Mouse (Mus musculus) CH12.LX (cell line): Measurements from ENCODE around the gene 4930402H24Rik. TPM values are rescaled to one million over a fixed set of nuclear protein-coding genes. Genes with fewer than 3 reads are reported as not detected.

ENCODE experiments used
- DNase-seq: peaks from one replicate; pipeline ENCODE4 v3.0.0-alpha.2; 2013; ENCODE audit errors: extremely low read depth
- H3K27ac ChIP-seq: 2 replicates; pipeline ENCODE4 v1.5.1; 2012; ENCODE audit warnings: low read depth, mild to moderate bottlenecking, control low read depth, moderate library complexity; ENCODE audit not compliant: insufficient read depth
- H3K27me3 ChIP-seq: replicated peaks from 2 replicates; pipeline ENCODE3; 2012; ENCODE audit warnings: inconsistent platforms
- H3K36me3 ChIP-seq, 2 experiments: replicated peaks in 1 of 2; 2 replicates each; pipeline versions ENCODE3 to v1.6.1; 2012; ENCODE audit warnings: inconsistent platforms in 1 of 2, low read length in 1 of 2, mild to moderate bottlenecking in 1 of 2, mixed read lengths in 1 of 2, moderate library complexity in 1 of 2; ENCODE audit not compliant: control insufficient read depth in 1 of 2, insufficient read depth in 1 of 2
- H3K4me1 ChIP-seq, 2 experiments: 2 replicates each; pipeline ENCODE4 v1.6.1; 2012; ENCODE audit warnings: inconsistent platforms in 1 of 2, moderate library complexity in 1 of 2; ENCODE audit not compliant: insufficient read depth in 2 of 2, control insufficient read depth in 1 of 2
- H3K4me2 ChIP-seq: 2 replicates; pipeline ENCODE4 v1.6.1; 2012; ENCODE audit warnings: low read depth, mild to moderate bottlenecking, control low read depth; ENCODE audit not compliant: poor library complexity, insufficient read depth, severe bottlenecking
- H3K4me3 ChIP-seq, 3 experiments: fragments of 150-350 bp in 1 of 3; sonication (generic) in 1 of 3; replicated peaks in 1 of 3; 2 replicates each; pipeline versions ENCODE3 to v1.5.1; 2011 to 2012; ENCODE audit warnings: low read depth in 2 of 3, low read length in 2 of 3, mild to moderate bottlenecking in 2 of 3, moderate library complexity in 2 of 3, control low read depth in 1 of 3, improper control_type of control experiment in 1 of 3, inconsistent platforms in 1 of 3, mixed read lengths in 1 of 3; ENCODE audit not compliant: poor library complexity in 1 of 3
- H3K79me2 ChIP-seq: replicated peaks from 2 replicates; pipeline ENCODE4 v1.6.1; 2012; ENCODE audit warnings: mild to moderate bottlenecking, moderate library complexity; ENCODE audit not compliant: control insufficient read depth, poor library complexity, insufficient read depth, severe bottlenecking; ENCODE audit errors: extremely low read depth
- H3K9ac ChIP-seq: 2 replicates; pipeline ENCODE4 v1.6.1; 2012; ENCODE audit warnings: low read depth, mild to moderate bottlenecking, control low read depth, moderate library complexity; ENCODE audit not compliant: insufficient read depth
- H3K9me3 ChIP-seq: replicated peaks from 2 replicates; pipeline ENCODE3; 2012; ENCODE audit warnings: low read length, inconsistent platforms, mixed read lengths
- BHLHE40 ChIP-seq: IDR thresholded peaks from 2 replicates; pipeline ENCODE4 v1.6.1; 2011; ENCODE audit warnings: mild to moderate bottlenecking, low read depth, low read length, improper control_type of control experiment
- CHD1 ChIP-seq: IDR thresholded peaks from 2 replicates; pipeline ENCODE4 v1.6.1; 2012; ENCODE audit warnings: low read depth, low read length, improper control_type of control experiment, inconsistent platforms
- CTCF ChIP-seq, 2 experiments: IDR thresholded peaks in 1 of 2; conservative IDR thresholded peaks in 1 of 2; 2 replicates each; pipeline ENCODE4 v1.5.1; 2011 to 2012; ENCODE audit warnings: low read depth in 2 of 2, low read length in 2 of 2, improper control_type of control experiment in 1 of 2, inconsistent platforms in 1 of 2, mild to moderate bottlenecking in 1 of 2, moderate library complexity in 1 of 2
- E2F4 ChIP-seq: IDR thresholded peaks from 2 replicates; pipeline ENCODE4 v1.6.1; 2011; ENCODE audit warnings: low read depth, low read length, improper control_type of control experiment; ENCODE audit not compliant: insufficient replicate concordance
- ELF1 ChIP-seq: IDR thresholded peaks from 2 replicates; pipeline ENCODE4 v1.6.1; 2014; ENCODE audit warnings: low read depth, mild to moderate bottlenecking, inconsistent platforms, low read length, improper control_type of control experiment
- EP300 ChIP-seq: IDR thresholded peaks from 2 replicates; pipeline ENCODE4 v1.6.1; 2011; ENCODE audit warnings: low read length, improper control_type of control experiment
- ETS1 ChIP-seq: conservative IDR thresholded peaks from 2 replicates; pipeline ENCODE4 v1.6.1; 2012; ENCODE audit warnings: low read depth, mild to moderate bottlenecking, inconsistent platforms, low read length, improper control_type of control experiment, moderate library complexity
- GABPA ChIP-seq: IDR thresholded peaks from 2 replicates; pipeline ENCODE4 v1.6.1; 2012; ENCODE audit warnings: low read depth, low read length, improper control_type of control experiment, inconsistent platforms; ENCODE audit not compliant: insufficient replicate concordance
- JUN ChIP-seq: IDR thresholded peaks from 2 replicates; pipeline ENCODE4 v1.6.1; 2011; ENCODE audit warnings: low read depth, mild to moderate bottlenecking, low read length, improper control_type of control experiment, moderate library complexity; ENCODE audit not compliant: insufficient read depth
- MAFK ChIP-seq: IDR thresholded peaks from 2 replicates; pipeline ENCODE4 v1.6.1; 2011; ENCODE audit warnings: low read length, improper control_type of control experiment; ENCODE audit not compliant: insufficient replicate concordance
- MAX ChIP-seq: IDR thresholded peaks from 2 replicates; pipeline ENCODE4 v1.6.1; 2011; ENCODE audit warnings: low read length, improper control_type of control experiment
- MXI1 ChIP-seq: IDR thresholded peaks from 2 replicates; pipeline ENCODE4 v1.6.1; 2011; ENCODE audit warnings: mild to moderate bottlenecking, low read depth, low read length, improper control_type of control experiment
- MYC ChIP-seq: IDR thresholded peaks from 2 replicates; pipeline ENCODE4 v1.6.1; 2011; ENCODE audit warnings: low read depth, mild to moderate bottlenecking, improper control_type of control experiment, low read length
- NELFE ChIP-seq: IDR thresholded peaks from 2 replicates; pipeline ENCODE4 v1.6.1; 2011; ENCODE audit warnings: low read depth, low read length, improper control_type of control experiment
- RAD21 ChIP-seq: IDR thresholded peaks from 2 replicates; pipeline ENCODE4 v1.6.1; 2011; ENCODE audit warnings: low read depth, mild to moderate bottlenecking, low read length, improper control_type of control experiment, moderate library complexity
- SIN3A ChIP-seq: IDR thresholded peaks from 2 replicates; pipeline ENCODE4 v1.6.1; 2012; ENCODE audit warnings: low read length, improper control_type of control experiment, inconsistent platforms
- SMC3 ChIP-seq: IDR thresholded peaks from 2 replicates; pipeline ENCODE4 v1.6.1; 2011; ENCODE audit warnings: low read depth, low read length, improper control_type of control experiment
- TCF12 ChIP-seq: IDR thresholded peaks from 2 replicates; pipeline ENCODE4 v1.6.1; 2014; ENCODE audit warnings: low read depth, mild to moderate bottlenecking, inconsistent platforms, low read length, improper control_type of control experiment
- ZKSCAN1 ChIP-seq: IDR thresholded peaks from 2 replicates; pipeline ENCODE4 v1.6.1; 2012; ENCODE audit warnings: low read depth, inconsistent platforms, low read length, improper control_type of control experiment, borderline replicate concordance
- ZMIZ1 ChIP-seq: IDR thresholded peaks from 2 replicates; pipeline ENCODE4 v1.6.1; 2012; ENCODE audit warnings: low read depth, mild to moderate bottlenecking, inconsistent platforms, low read length, improper control_type of control experiment
- dilution Hi-C: fragments of 300-500 bp; cut with MboI; formaldehyde crosslinking; loops from 2 replicates; pipeline ENCODE4 v1.14.3; 2020; ENCODE audit warnings: low sequenced_read_pairs; ENCODE audit not compliant: extremely low pct_unique_long_range_greater_than_20kb, extremely low pct_ligation_motif_present
- in situ Hi-C: fragments of 300-500 bp; cut with MboI; formaldehyde crosslinking; loops from 3 replicates; pipeline ENCODE4 v1.14.3; 2019; ENCODE audit warnings: low sequenced_read_pairs, low pct_ligation_motif_present, low pct_unique_long_range_greater_than_20kb, mixed read lengths
- polyA plus RNA-seq: library from polyadenylated mRNA; unstranded; fragments of >175 nt; gene quantifications from 2 replicates; pipeline ENCODE4 v1.2.1, GENCODE M21; 2012; ENCODE audit warnings: low read depth; ENCODE audit not compliant: insufficient read length
- total RNA-seq, 2 experiments: library from RNA; depleted of rRNA; stranded (reverse); fragments of 300-350 nt in 1 of 2; fragments of >200 nt in 1 of 2; gene quantifications; 2 replicates each; pipeline ENCODE4 v1.2.3; 2012 to 2014

Gene 4930402H24Rik
- total and polyA plus RNA-seq, 3 experiments: 4.2 to 4.8 (median 4.2) TPM

DNA sequence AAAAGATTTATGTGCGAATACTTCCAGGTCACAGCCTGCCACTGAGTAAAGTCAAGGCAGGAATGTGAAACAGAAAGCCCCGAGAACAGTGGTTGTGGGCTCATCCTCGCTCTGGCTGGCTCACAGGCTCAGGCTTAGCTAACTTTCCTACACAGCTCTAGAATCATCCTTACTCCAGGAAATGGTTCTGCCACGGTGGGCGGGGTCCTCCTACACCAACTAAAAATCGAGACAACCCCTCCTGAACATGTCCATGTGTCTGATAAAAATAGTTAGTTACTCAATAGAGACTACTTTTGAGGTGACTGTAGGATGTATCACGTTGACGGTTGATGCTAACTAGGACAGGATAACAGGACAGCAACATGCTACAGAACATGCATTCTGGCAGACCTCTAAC, 117.2 kb downstream of the 4930402H24Rik start:
- dilution Hi-C loops: no loop called here
- Histone ChIP-seq H3K27ac (no peak overlapping the region), H3K4me3 (no peak overlapping the region), H3K79me2 (no peaks in the 10 kb centered on the region), H3K9ac (no peak overlapping the region), H3K27me3 (no peaks in the 10 kb centered on the region), H3K4me2 (no peak overlapping the region), H3K4me1 (peaks cover 0 to 4% of the 10 kb centered on the region in 2 experiments; a peak in 2 of 4 replicates), H3K9me3 (no peaks in the 10 kb centered on the region)
- in situ Hi-C loops: no loop called here
- DNase-seq: no peak
- TF ChIP-seq MXI1: no peak
- no peak for TF ChIP-seq MAX
- no peak for TF ChIP-seq ETS1
- TF ChIP-seq MYC: no peak
- no peak for TF ChIP-seq BHLHE40
- TF ChIP-seq MAFK: no peak
- TF ChIP-seq TCF12: no peak
- no peak for TF ChIP-seq NELFE
- TF ChIP-seq ZKSCAN1: no peak
- TF ChIP-seq CTCF (conservative IDR thresholded peaks at IDR 0.05 in 1 of 2, IDR thresholded peaks at IDR 0.05 in 1 of 2; ENCODE audit: low read depth in 2 of 2, low read length in 2 of 2): no peak
- TF ChIP-seq E2F4: no peak
- TF ChIP-seq EP300: no peak
- no peak for TF ChIP-seq SIN3A
- TF ChIP-seq, all 38 proteins: peak for 0
- peaks cover 0 to 2% of the 10 kb centered on the region in 2 experiments for H3K36me3 ChIP-seq

DNA sequence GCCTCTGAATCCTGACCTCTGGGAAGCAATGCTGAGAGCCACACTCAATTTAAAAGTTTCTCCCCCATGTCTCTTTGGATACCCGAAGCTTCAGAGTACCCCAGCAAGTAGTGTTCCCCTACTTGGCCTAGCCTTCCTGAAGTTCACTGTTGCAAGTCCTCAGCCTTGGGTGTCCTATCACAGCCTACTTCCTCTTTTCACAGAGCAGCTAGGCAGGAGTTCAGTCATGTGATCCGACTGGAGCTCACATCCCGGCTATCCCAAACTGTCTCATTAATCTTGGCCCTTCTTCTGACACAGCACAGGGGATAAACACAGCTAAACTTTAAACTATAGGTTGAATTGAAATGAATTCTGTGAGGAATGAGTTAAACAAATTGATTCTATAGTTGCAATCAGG, 121.3 kb downstream of the 4930402H24Rik start:
- Histone ChIP-seq H3K4me3 (no peak overlapping the region), H3K36me3 (peaks cover 0 to 11% of the 10 kb centered on the region in 2 experiments), H3K79me2 (no peaks in the 10 kb centered on the region), H3K9ac (no peak overlapping the region), H3K27ac (no peak overlapping the region), H3K4me2 (no peak overlapping the region), H3K27me3 (no peaks in the 10 kb centered on the region), H3K4me1 (peaks cover 0 to 4% of the 10 kb centered on the region in 2 experiments; a peak in 2 of 4 replicates)
- in situ Hi-C loops (no loop called here), dilution Hi-C loops (no loop called here)
- no peak for TF ChIP-seq NELFE
- no peak for TF ChIP-seq JUN
- no peak for TF ChIP-seq RAD21
- TF ChIP-seq SIN3A: no peak
- TF ChIP-seq CHD1: no peak
- TF ChIP-seq TCF12: no peak
- TF ChIP-seq GABPA: no peak
- no peak for TF ChIP-seq ZMIZ1
- no peak for TF ChIP-seq ELF1
- TF ChIP-seq SMC3: no peak
- TF ChIP-seq MYC: no peak
- TF ChIP-seq, all 38 proteins: peak for 0
- no peaks in the 10 kb centered on the region for H3K9me3 ChIP-seq
- DNase-seq: no peak
